Mouse (Mus musculus) brain, embryonic 14.5 days (tissue): ENCODE results near the gene 4933405L10Rik.

ENCODE experiments used
- CTCF ChIP-seq: fragments of 200-500 bp; IDR thresholded peaks from 2 replicates; pipeline ENCODE4 v1.5.1; 2012; ENCODE audit warnings: inconsistent platforms, mild to moderate bottlenecking, moderate library complexity, borderline replicate concordance; ENCODE audit not compliant: insufficient read depth, insufficient read length; ENCODE audit errors: extremely low read depth
- POLR2A ChIP-seq: fragments of 200-500 bp; IDR thresholded peaks from 2 replicates; pipeline ENCODE4 v1.6.1; 2012; ENCODE audit warnings: mild to moderate bottlenecking, inconsistent platforms, borderline replicate concordance; ENCODE audit not compliant: poor library complexity, insufficient read depth, insufficient read length, severe bottlenecking; ENCODE audit errors: extremely low read depth

- no peak for TF ChIP-seq POLR2A
- TF ChIP-seq CTCF = no peak
Measured at GRCm38 (mm10) chr8:105743301-105743700, 35.8 kb downstream of the 4933405L10Rik start.
